Mouse (Mus musculus): ENCODE data around the gene Ift57. TPM values are rescaled to one million over a fixed set of nuclear protein-coding genes. Genes with fewer than 3 reads are reported as not detected.
A peak's percentile ranks its signal among the peaks of the same experiment; 100 is the strongest.

Ift57 gene
- polyA plus RNA-seq, 1 experiment from 2014 or later, result 38.9 TPM

DNA sequence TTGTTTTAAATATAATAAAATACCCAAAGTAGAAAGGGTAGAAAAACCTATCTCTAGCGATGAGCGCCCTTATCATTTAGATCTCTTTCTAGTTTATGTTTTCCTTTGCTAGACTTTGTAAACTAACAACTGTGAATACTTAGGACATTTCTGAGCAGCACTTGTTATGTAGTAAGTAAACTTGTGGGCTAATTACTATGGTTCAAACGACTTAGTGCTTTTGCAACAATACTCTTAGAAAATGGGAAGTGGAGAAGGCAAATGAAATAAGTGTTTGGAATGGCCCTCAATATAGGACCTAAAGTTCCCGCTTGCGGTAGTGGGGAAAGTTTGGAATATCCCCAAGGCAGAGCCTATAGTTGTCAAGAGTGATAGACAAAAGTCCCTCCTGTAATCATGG lies 788 bp downstream of the Ift57 start:
- Histone ChIP-seq H3K4me1 (ENCODE audit: control insufficient read depth, insufficient read depth, low read length) (0 out of 2 replicates have a peak, but pooled peaks cover 4% of the 10 kb centered on the region), H3K4me2 (ENCODE audit: low read depth, low read length) (peak overlapping the region; percentile 72), H3K27ac (ENCODE audit: low read depth, low read length) (no peak overlapping the region), H3K27me3 (ENCODE audit: control insufficient read depth, insufficient read depth, low read length) (no peaks in the 10 kb centered on the region), H3K4me3 (ENCODE audit: low read depth, low read length) (peak overlapping the region; percentile 76), H3K9me3 (ENCODE audit: control insufficient read depth, low read length) (no peaks in the 10 kb centered on the region), H3K9ac (replicated peaks; ENCODE audit: low read depth, low read length) (no peak overlapping the region; the same call in 1 of the 2 replicates), H3K36me3 (ENCODE audit: control insufficient read depth, insufficient read depth, low read length) (no peaks in the 10 kb centered on the region)
- WGBS, result 34% methylated on average over 5 of the region's 5 CpGs
- ATAC-seq (ENCODE audit: low read depth), result no peak

DNA sequence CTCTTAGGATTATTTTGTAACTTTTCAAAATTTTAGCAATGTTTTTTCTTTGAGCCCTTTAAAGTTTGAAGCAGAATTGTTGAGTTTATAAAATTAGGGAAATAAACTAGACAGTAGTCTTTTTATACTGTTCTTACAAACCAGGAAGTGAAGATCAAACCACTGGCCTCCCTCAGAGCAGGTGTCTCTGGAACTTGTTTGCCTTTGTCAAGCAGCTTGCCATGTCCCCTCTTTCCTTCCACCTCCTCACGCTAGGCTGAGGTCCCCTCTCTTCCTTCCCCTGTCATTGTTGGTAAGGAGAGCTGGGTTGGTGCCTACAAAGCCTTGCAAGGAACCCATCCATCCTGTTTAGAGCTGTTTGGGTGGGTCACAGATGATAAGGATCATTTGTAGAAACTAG lies 9.0 kb downstream of the Ift57 start:
- H3K4me2 ChIP-seq (ENCODE audit: low read depth, low read length), result no peak overlapping the region
- H3K4me3 ChIP-seq (ENCODE audit: low read depth, low read length), result no peak overlapping the region
- no peaks in the 10 kb centered on the region for H3K9me3 ChIP-seq (ENCODE audit: control insufficient read depth, low read length)
- no peak for ATAC-seq (ENCODE audit: low read depth)
- WGBS, result 94% methylated on average over 1 of the region's 1 CpGs
- no peak overlapping the region for H3K9ac ChIP-seq (replicated peaks; ENCODE audit: low read depth, low read length)
- no peaks in the 10 kb centered on the region for H3K4me1 ChIP-seq (ENCODE audit: control insufficient read depth, insufficient read depth, low read length)
- no peaks in the 10 kb centered on the region for H3K36me3 ChIP-seq (ENCODE audit: control insufficient read depth, insufficient read depth, low read length)
- H3K27ac ChIP-seq (ENCODE audit: low read depth, low read length), result no peak overlapping the region
- H3K27me3 ChIP-seq (ENCODE audit: control insufficient read depth, insufficient read depth, low read length), result no peaks in the 10 kb centered on the region

DNA sequence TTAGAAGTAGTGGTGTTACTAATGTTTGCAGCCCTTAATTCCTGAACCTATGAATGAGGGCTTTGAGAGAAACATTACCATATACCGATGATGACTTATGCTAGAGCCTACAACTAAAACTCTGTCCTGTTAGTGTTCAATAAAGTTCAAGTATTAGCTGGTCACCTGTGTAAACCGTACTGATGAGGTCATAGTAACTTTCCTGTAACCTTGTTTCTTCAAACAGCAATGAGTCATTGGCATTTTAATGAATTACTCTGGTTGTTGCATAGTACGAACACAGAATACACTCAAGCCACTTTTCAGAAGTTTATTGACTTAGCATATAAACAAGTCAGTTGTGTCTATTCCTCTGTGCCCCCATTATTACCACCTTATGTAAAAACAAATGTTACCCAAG lies 11.2 kb downstream of the Ift57 start:
- no peak overlapping the region for H3K27ac ChIP-seq (ENCODE audit: low read depth, low read length)
- ATAC-seq (ENCODE audit: low read depth), result no peak
- no peaks in the 10 kb centered on the region for H3K36me3 ChIP-seq (ENCODE audit: control insufficient read depth, insufficient read depth, low read length)
- H3K9me3 ChIP-seq (ENCODE audit: control insufficient read depth, low read length), result no peaks in the 10 kb centered on the region
- no peaks in the 10 kb centered on the region for H3K4me1 ChIP-seq (ENCODE audit: control insufficient read depth, insufficient read depth, low read length)
- 92% methylated on average over 3 of the region's 3 CpGs for WGBS
- H3K27me3 ChIP-seq (ENCODE audit: control insufficient read depth, insufficient read depth, low read length), result no peaks in the 10 kb centered on the region
- H3K4me3 ChIP-seq (ENCODE audit: low read depth, low read length), result no peak overlapping the region
- H3K4me2 ChIP-seq (ENCODE audit: low read depth, low read length), result no peak overlapping the region
- no peak overlapping the region for H3K9ac ChIP-seq (replicated peaks; ENCODE audit: low read depth, low read length)

DNA sequence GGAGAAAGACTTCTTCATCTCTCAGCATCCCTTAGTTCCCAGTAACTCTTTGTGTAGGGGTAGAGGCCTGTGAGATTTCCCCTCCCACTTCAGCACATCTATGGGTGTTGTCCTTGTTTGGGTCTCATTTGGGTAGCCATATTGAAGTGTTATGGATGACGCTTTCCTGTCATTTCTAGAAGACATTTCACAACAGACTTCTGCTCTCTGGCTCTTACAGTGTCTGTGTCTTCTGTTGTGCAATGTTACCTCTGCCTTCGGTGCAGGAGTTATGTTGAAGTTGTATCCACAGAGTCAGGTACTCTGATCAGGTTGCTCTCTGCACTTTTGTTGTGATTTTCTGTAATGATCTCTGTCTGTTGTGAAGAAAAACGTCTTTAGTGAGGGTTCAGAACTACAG lies 14.3 kb downstream of the Ift57 start:
- Histone ChIP-seq H3K27me3 (ENCODE audit: control insufficient read depth, insufficient read depth, low read length) (no peaks in the 10 kb centered on the region), H3K4me1 (ENCODE audit: control insufficient read depth, insufficient read depth, low read length) (no peaks in the 10 kb centered on the region), H3K4me2 (ENCODE audit: low read depth, low read length) (no peak overlapping the region), H3K4me3 (ENCODE audit: low read depth, low read length) (no peak overlapping the region), H3K36me3 (ENCODE audit: control insufficient read depth, insufficient read depth, low read length) (no peaks in the 10 kb centered on the region), H3K27ac (ENCODE audit: low read depth, low read length) (no peak overlapping the region), H3K9ac (replicated peaks; ENCODE audit: low read depth, low read length) (no peak overlapping the region), H3K9me3 (ENCODE audit: control insufficient read depth, low read length) (no peaks in the 10 kb centered on the region)
- ATAC-seq (ENCODE audit: low read depth), result no peak
- 87% methylated on average over 3 of the region's 3 CpGs for WGBS

DNA sequence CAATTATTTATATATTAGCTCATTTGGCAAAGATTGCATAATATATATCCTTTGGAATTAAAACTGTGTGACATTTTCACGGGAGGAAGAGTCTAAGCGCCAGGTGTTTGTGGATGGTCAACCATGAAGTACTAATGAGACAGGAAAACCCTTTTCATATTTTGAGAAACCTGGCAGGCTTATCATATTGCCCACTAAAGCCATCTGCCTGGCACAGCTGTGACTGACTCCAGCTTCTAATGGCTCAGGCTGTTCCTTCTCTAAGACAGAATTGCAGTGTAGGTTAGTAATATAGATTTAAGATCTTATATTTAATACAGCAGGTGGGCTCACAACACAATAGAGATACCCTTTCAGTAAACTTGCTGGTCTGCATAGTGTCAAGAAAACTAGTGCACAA lies 21.6 kb downstream of the Ift57 start:
- Histone ChIP-seq H3K4me2 (ENCODE audit: low read depth, low read length) (no peak overlapping the region), H3K9ac (replicated peaks; ENCODE audit: low read depth, low read length) (no peak overlapping the region), H3K9me3 (ENCODE audit: control insufficient read depth, low read length) (no peaks in the 10 kb centered on the region), H3K36me3 (ENCODE audit: control insufficient read depth, insufficient read depth, low read length) (no peaks in the 10 kb centered on the region), H3K27me3 (ENCODE audit: control insufficient read depth, insufficient read depth, low read length) (no peaks in the 10 kb centered on the region), H3K4me1 (ENCODE audit: control insufficient read depth, insufficient read depth, low read length) (peaks cover 4% of the 10 kb centered on the region; the same call in 1 of the 2 replicates), H3K4me3 (ENCODE audit: low read depth, low read length) (no peak overlapping the region), H3K27ac (ENCODE audit: low read depth, low read length) (no peak overlapping the region)
- peak; percentile 46; the same call in 1 of the 2 replicates for ATAC-seq (ENCODE audit: low read depth)
- WGBS, result 56% methylated on average over 2 of the region's 2 CpGs

DNA sequence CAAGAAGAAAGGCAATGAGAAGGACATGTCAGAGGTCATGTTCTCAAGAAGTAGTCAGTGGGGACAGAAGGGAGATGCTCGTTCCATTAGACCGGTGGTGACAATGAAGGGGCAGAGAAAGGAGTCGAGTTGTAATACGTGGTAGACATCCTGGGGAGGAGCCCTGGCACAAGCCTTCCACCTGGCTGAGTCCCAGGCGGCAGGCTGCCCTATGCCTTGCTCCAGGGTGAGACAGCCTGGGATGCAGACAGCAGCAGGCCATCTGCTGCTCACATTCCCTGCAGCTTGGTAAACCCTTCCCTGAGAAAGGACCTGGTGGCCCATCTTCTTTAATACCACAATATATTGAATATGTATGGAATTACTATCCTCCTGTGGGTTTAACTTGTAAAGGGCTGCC lies 22.6 kb downstream of the Ift57 start:
- no peak overlapping the region for H3K4me3 ChIP-seq (ENCODE audit: low read depth, low read length)
- no peak overlapping the region for H3K27ac ChIP-seq (ENCODE audit: low read depth, low read length)
- no peak for ATAC-seq (ENCODE audit: low read depth)
- no peak overlapping the region for H3K9ac ChIP-seq (replicated peaks; ENCODE audit: low read depth, low read length)
- H3K4me2 ChIP-seq (ENCODE audit: low read depth, low read length), result no peak overlapping the region
- no peaks in the 10 kb centered on the region for H3K9me3 ChIP-seq (ENCODE audit: control insufficient read depth, low read length)
- H3K4me1 ChIP-seq (ENCODE audit: control insufficient read depth, insufficient read depth, low read length), result peaks cover 4% of the 10 kb centered on the region; the same call in 1 of the 2 replicates
- H3K27me3 ChIP-seq (ENCODE audit: control insufficient read depth, insufficient read depth, low read length), result no peaks in the 10 kb centered on the region
- no peaks in the 10 kb centered on the region for H3K36me3 ChIP-seq (ENCODE audit: control insufficient read depth, insufficient read depth, low read length)
- 48% methylated on average over 5 of the region's 5 CpGs for WGBS

DNA sequence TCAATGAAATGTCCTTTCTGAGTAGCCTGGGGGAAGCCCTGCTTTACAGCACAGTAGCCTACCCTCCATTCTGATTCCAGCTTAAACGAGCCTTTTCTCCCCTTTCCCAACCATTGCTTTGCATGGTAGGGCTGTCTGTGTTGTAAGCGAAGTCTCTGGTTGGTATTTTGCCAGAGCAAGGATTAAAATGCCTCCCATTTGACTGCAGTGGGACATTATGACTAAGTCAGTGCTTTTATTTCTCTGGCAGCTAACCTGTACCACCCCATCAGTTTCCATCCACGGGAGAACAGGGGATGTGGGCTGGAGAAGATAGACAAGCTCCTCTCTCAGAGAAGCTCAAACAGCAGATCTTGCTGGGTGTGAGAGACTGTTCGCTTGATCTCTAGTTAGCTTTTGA lies 24.2 kb downstream of the Ift57 start:
- Histone ChIP-seq H3K4me2 (ENCODE audit: low read depth, low read length) (no peak overlapping the region), H3K9me3 (ENCODE audit: control insufficient read depth, low read length) (no peaks in the 10 kb centered on the region), H3K27ac (ENCODE audit: low read depth, low read length) (no peak overlapping the region), H3K9ac (replicated peaks; ENCODE audit: low read depth, low read length) (no peak overlapping the region), H3K4me3 (ENCODE audit: low read depth, low read length) (no peak overlapping the region), H3K4me1 (ENCODE audit: control insufficient read depth, insufficient read depth, low read length) (peaks cover 4% of the 10 kb centered on the region; the same call in 1 of the 2 replicates), H3K27me3 (ENCODE audit: control insufficient read depth, insufficient read depth, low read length) (no peaks in the 10 kb centered on the region), H3K36me3 (ENCODE audit: control insufficient read depth, insufficient read depth, low read length) (no peaks in the 10 kb centered on the region)
- 67% methylated on average over 4 of the region's 4 CpGs for WGBS
- ATAC-seq (ENCODE audit: low read depth), result no peak

DNA sequence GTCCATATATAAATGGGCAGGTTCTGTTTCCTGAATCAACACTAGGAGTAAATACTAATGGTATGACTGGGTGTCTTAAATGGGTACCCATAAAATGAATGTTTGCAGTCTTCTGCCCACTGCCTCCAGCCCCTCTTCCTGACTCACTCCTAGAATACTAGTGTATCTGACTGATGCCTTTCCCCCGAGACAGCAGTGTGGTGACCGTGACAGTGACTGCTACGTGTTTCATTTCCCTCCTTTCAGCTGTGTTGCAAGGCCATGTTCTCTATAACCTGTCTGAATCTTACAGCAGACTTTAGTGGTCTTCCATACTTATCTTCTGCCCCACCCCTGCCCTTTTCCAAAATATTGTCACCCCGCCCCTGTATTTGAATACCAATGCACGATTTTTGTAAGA lies 25.2 kb downstream of the Ift57 start:
- Histone ChIP-seq H3K36me3 (ENCODE audit: control insufficient read depth, insufficient read depth, low read length) (no peaks in the 10 kb centered on the region), H3K4me3 (ENCODE audit: low read depth, low read length) (no peak overlapping the region), H3K9ac (replicated peaks; ENCODE audit: low read depth, low read length) (no peak overlapping the region), H3K4me2 (ENCODE audit: low read depth, low read length) (no peak overlapping the region), H3K9me3 (ENCODE audit: control insufficient read depth, low read length) (no peaks in the 10 kb centered on the region), H3K27me3 (ENCODE audit: control insufficient read depth, insufficient read depth, low read length) (no peaks in the 10 kb centered on the region), H3K4me1 (ENCODE audit: control insufficient read depth, insufficient read depth, low read length) (peaks cover 4% of the 10 kb centered on the region; the same call in 1 of the 2 replicates), H3K27ac (ENCODE audit: low read depth, low read length) (no peak overlapping the region)
- 75% methylated on average over 5 of the region's 5 CpGs for WGBS
- ATAC-seq (ENCODE audit: low read depth), result no peak

DNA sequence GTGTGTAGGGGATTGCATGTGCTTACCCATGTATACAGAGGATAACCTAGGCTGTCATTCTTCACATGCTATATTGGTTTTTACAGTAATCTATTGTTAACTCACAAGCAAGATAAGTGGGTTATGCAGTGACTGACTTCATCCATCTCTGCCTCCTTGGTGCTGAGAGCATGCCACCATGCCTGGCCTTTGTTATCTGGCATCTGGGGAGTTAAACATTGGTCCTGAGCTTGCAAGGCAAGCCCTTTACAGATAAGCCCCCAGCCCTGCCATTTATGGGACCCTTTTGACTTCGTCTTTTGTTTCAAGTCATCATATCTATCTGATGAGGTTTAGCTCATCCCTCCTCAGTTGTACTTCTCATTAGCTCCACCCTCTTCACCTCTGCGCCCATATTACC lies 25.9 kb downstream of the Ift57 start:
- 88% methylated on average over 2 of the region's 2 CpGs for WGBS

More for the DNA sequence above, 25.9 kb downstream of the Ift57 start:
- Histone ChIP-seq H3K4me2 (ENCODE audit: low read depth, low read length) (no peak overlapping the region), H3K36me3 (ENCODE audit: control insufficient read depth, insufficient read depth, low read length) (no peaks in the 10 kb centered on the region), H3K27me3 (ENCODE audit: control insufficient read depth, insufficient read depth, low read length) (no peaks in the 10 kb centered on the region), H3K9ac (replicated peaks; ENCODE audit: low read depth, low read length) (no peak overlapping the region), H3K4me3 (ENCODE audit: low read depth, low read length) (no peak overlapping the region), H3K27ac (ENCODE audit: low read depth, low read length) (no peak overlapping the region), H3K9me3 (ENCODE audit: control insufficient read depth, low read length) (no peaks in the 10 kb centered on the region), H3K4me1 (ENCODE audit: control insufficient read depth, insufficient read depth, low read length) (peaks cover 4% of the 10 kb centered on the region; the same call in 1 of the 2 replicates)
- no peak for ATAC-seq (ENCODE audit: low read depth)
